Mouse (Mus musculus) lung, postnatal 0 days (tissue): ENCODE data around the gene Gm19668.

ENCODE experiments used
- CTCF ChIP-seq: IDR thresholded peaks from 2 replicates; pipeline ENCODE4 v1.5.1; 2016; ENCODE audit warnings: antibody characterized with exemption, mild to moderate bottlenecking
- EP300 ChIP-seq: IDR thresholded peaks from 2 replicates; pipeline ENCODE4 v1.6.1; 2016; ENCODE audit warnings: antibody characterized with exemption, mild to moderate bottlenecking, control low read depth

- TF ChIP-seq EP300 (no peak), CTCF (no peak)
Observed at GRCm38 (mm10) chr10:77804095-77804494, 5.2 kb upstream of the Gm19668 start.
